Mouse (Mus musculus) 416B (cell line): ENCODE measurements at regions not wholly inside any gene's neighbourhood (a gene's known extent, or its start where the extent isn't known, plus 50 kb on each side); places are given as distances from the start of the nearest gene placed in this dataset.

Experiments
- DNase-seq: peaks from one replicate; pipeline ENCODE4 v3.0.0; 2011; ENCODE audit warnings: low read depth

DNA sequence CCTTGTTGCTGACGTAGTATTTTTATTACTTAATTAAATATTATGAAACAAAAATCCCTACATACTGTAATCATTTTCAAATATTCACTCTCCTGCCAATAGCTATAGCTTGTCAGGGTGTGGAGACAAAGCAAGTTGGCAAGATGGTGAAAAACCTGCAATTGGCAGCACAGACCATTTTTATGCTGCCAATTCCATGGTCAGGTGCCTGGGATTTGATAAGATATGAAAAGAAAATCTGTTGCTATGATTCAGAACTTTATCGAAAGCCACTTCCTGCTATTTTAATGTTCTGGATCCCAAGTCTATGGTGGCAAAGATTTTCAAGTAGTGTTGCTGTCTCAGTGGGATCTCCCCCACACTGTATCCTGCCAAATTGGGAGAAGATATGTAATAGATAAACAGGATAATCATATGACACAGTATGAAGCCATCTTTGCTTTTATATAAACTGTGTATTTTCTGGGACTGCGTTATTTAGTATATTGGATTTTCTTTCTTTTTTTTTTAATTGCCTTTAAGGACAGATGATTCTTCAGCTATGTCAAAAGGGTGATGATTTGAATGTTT, 165.3 kb upstream of the Lrrc3b start:
- no peak for DNase-seq

DNA sequence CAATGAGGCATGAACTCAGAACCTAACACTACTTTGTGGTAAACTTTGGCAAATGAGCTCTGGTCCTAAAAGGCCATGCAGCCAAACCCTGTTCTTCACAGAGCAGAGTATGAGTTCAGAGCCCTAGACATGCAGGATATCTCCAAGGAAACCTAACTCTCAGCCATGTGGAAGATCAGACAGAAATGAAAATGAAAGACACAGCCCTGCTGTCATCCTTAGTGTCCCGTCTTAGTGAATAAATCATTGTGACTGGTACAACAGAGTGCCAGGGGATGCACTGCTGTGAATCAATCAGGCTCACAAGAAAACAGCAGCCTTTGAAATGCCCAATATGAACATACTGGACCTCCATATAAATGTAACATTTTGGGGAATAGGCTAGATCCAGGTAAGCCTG, 171.4 kb upstream of the Lrrc3b start:
- DNase-seq: no peak

DNA sequence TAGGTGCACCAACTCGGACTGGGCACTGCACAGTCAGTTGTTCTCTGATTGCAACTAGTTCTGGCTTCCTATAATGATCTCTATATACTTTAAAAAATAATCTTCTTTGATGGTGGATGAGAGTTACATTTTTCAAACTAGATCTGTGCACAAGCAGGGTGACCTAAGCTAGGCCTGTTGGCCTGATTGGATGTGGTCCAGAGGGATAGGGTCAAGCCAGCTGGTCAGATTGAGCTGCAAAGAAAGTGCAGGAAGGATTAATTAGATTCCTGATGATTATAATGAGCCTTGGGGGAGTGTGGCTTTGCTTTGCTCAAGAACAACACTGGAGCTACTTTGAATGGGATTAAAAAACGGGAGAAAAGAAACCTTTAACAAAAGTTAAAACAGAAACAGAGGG, 195.8 kb upstream of the Lrrc3b start:
- DNase-seq: no peak

DNA sequence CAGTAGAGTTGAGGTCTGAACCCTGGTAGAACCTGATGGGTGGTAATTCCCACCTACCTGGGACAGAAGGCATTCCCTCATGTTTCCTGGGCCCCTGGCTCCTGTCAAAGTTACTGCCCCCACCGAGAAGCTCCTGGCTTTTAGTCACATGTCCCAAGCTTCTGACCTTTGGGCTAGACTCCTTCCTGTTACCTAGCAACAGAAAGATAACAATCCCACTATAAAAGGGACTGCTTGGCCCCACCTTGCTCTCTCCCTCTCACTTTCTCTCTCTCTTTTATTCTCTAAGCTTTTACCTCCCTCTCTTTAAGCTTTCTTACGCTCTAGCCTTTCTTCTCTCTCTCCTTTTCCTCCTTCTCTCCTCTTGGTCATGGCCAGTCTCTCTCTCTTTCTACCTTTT, 198.9 kb upstream of the Lrrc3b start:
- no peak for DNase-seq

- DNase-seq: no peak
Measured at GRCm38 (mm10) chr14:15638869-15639268, 200.1 kb upstream of the Lrrc3b start.

DNA sequence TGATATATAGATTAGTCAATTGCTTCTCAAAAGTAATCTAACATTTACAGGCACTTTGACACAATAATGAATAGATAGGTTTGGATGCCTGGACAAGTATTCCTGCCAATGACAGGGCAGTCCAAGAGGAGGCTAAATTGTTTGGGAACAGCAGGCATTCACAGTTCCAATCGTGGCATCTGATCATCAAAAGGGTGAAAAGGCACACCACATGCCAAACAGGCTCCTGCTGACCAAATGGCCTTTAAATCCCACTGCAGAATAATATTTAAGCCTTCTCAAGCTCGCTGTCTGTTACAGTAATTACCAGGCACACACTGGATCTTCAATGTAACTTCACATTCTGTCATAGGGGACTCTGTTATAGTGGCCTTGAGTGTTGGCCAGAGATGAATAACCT, 222.1 kb upstream of the Lrrc3b start:
- no peak for DNase-seq

- no peak for DNase-seq
Measured at GRCm38 (mm10) chr14:15672292-15672691, 233.5 kb upstream of the Lrrc3b start.

GRCm38 (mm10) chr14:15677218-15677617, 238.4 kb upstream of the Lrrc3b start:
- no peak for DNase-seq

DNA sequence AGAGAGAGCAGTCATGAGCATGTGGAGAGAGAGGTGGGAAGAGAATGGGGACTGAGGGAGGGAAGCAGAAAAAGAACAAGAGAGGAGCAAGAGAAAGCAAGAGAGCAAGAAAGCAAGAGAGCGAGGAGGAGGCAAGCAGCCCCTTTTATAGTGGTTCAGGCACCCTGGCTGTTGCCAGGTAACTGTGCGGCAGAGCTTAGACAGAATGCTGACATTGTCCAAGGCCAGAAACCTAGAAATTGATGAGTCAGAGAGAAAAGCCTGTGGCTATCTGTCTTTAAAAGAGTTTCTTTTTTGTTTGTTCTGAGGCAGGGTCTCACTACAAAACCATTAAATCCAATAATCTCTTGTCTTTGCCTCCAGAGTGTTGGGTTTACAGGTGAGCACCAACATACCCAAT, 240.7 kb upstream of the Lrrc3b start:
- no peak for DNase-seq

DNA sequence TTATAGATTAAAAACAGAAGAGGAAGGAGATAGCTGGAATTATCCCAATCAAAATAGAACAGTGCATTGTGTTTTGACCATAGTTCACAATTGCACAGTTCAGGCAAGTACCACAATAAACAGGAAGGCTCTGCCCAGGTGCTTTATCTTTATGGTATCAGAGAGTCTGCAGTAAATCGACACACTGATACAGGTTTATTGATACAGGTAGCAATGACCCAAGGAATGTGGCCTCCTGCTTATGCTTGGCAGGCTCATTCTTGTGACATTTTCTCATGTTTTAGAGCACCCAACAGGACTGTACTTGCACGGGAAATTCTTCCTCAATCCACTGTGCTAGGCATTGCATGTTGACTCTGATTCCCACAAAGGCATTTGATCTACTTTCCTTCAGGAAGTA, 259.2 kb upstream of the Lrrc3b start:
- no peak for DNase-seq

- no peak for DNase-seq
Measured at GRCm38 (mm10) chr14:15698607-15699006, 259.8 kb upstream of the Lrrc3b start.

GRCm38 (mm10) chr14:15722135-15722534, 283.3 kb upstream of the Lrrc3b start:
- no peak for DNase-seq

GRCm38 (mm10) chr14:15746629-15747238, 307.9 kb upstream of the Lrrc3b start:
- peak; percentile 21 for DNase-seq

DNA sequence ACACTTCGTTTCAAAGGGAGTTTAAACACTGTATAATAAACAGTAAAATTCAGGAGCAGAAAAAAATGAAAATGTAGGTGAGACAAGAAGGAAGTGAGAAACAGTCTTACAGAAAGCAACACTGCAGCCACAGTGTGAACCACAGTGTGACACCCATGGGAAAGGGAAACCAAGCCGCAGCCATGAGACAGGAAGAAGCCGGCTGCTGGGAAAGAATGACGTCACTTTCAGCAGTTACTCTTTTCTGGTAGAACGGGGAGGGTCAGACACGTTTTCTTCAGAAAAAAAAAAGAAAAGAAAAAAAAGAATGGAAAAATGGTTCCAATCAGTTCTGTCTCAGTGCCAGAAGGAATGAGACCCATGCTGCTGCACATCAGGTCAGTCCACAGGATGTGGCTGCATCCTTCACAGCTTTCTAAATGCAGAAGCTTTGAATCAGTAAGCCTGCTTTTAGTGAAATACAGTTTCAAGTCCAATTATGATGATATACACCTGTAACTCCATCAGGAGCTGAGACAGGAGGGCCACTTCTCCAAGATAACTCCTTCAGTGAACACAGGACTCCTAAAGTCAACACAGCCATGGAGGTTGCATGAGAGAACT, 331.2 kb upstream of the Lrrc3b start:
- peak; percentile 4 for DNase-seq

- no peak for DNase-seq
Measured at GRCm38 (mm10) chr14:15784727-15785126, 345.9 kb upstream of the Lrrc3b start.

- DNase-seq: no peak
Measured at GRCm38 (mm10) chr14:15785230-15785629, 346.4 kb upstream of the Lrrc3b start.

DNA sequence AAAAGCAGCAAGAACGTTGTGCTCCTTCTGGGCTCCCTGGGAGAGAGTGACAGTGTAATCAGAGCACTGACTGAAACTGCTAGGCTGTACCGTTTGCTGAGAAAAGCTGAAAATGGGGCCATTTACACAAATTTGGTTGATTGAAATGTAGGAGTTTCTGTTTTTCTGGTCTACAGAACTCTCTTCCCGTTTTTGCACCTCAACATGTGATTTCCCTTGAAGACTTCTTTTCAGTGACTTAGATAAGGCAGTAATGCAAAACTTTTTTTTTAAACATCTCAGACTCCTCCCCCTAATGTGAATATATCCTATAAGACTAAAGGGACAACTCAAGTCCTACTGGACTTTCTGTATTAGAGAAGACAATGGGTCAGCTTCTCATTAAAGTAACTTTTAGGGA, 356.9 kb upstream of the Lrrc3b start:
- DNase-seq: no peak

DNA sequence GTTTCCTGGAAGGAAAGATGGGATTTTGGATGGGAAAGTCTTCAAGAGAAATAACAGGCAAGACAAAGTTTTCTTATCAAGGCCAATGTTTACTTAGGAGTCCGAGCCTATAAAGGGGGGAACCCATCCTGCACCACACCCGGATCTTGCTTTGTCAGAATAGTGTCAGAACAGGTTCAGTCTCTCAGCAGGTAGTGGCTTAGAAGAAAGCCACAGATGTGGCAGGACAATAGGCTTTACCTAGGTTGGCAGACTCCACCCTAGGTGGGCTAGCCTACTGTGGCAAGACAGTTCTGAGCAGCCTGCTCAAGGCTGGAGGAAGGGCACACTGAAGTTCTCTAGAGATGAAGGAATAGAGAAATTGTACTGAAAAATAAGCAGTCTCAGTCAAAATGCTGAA, 358.2 kb upstream of the Lrrc3b start:
- no peak for DNase-seq

- DNase-seq: no peak
Measured at GRCm38 (mm10) chr14:15801477-15802099, 362.8 kb upstream of the Lrrc3b start.

- DNase-seq: no peak
Measured at GRCm38 (mm10) chr14:15809083-15809482, 370.3 kb upstream of the Lrrc3b start.

- no peak for DNase-seq
Measured at GRCm38 (mm10) chr14:15841390-15842023, 402.7 kb upstream of the Lrrc3b start.

- DNase-seq: no peak
Measured at GRCm38 (mm10) chr14:15842024-15842599, 403.3 kb upstream of the Lrrc3b start.

- no peak for DNase-seq
Measured at GRCm38 (mm10) chr14:15868520-15868919, 380.6 kb upstream of the Ngly1 start.
